Mouse (Mus musculus) midbrain, embryonic 16.5 days (tissue): ENCODE measurements at regions not wholly inside any gene's neighbourhood (a gene's known extent, or its start where the extent isn't known, plus 50 kb on each side); places are given as distances from the start of the nearest gene placed in this dataset.

ENCODE experiments used
- ATAC-seq: fragments of 200-750 bp; cut with Nextera tagmentation; 2 replicates; pipeline ENCODE4 v1.8.0; 2017; ENCODE audit warnings: moderate TSS enrichment
- H3K27ac ChIP-seq: fragments of 300-500 bp; sonication (generic); 2 replicates; pipeline ENCODE4 v1.5.1; 2014; ENCODE audit warnings: mild to moderate bottlenecking, low read length, mixed read lengths
- H3K27me3 ChIP-seq: fragments of 300-500 bp; sonication (generic); 2 replicates; pipeline ENCODE4 v1.6.1; 2014; ENCODE audit warnings: low read depth, low read length, mixed read lengths; ENCODE audit not compliant: control insufficient read depth, insufficient read depth
- H3K36me3 ChIP-seq: fragments of 300-500 bp; sonication (generic); 2 replicates; pipeline ENCODE4 v1.6.1; 2014; ENCODE audit warnings: mild to moderate bottlenecking, low read length, moderate library complexity, mixed read lengths; ENCODE audit not compliant: control insufficient read depth, insufficient read depth
- H3K4me1 ChIP-seq: fragments of 300-500 bp; sonication (generic); 2 replicates; pipeline ENCODE4 v1.6.1; 2014; ENCODE audit warnings: mild to moderate bottlenecking, low read length, mixed read lengths; ENCODE audit not compliant: control insufficient read depth, insufficient read depth
- H3K4me2 ChIP-seq: fragments of 300-500 bp; sonication (generic); 2 replicates; pipeline ENCODE4 v1.6.1; 2014; ENCODE audit warnings: mild to moderate bottlenecking, low read length, mixed read lengths
- H3K4me3 ChIP-seq: fragments of 300-500 bp; sonication (generic); 2 replicates; pipeline ENCODE4 v1.5.1; 2014; ENCODE audit warnings: low read depth, mild to moderate bottlenecking, low read length, moderate library complexity, mixed read lengths
- H3K9ac ChIP-seq: fragments of 300-500 bp; sonication (generic); 2 replicates; pipeline ENCODE4 v1.6.1; 2014; ENCODE audit warnings: low read depth, low read length, mixed read lengths
- H3K9me3 ChIP-seq: fragments of 300-500 bp; sonication (generic); replicated peaks from 2 replicates; pipeline ENCODE4 v1.6.1; 2014; ENCODE audit warnings: mild to moderate bottlenecking, low read length, mixed read lengths; ENCODE audit not compliant: control insufficient read depth, poor library complexity, severe bottlenecking
- WGBS: fragments of 180-500 bp; shearing (Covaris S2); extraction: QIAGEN DNeasy Blood & Tissue Kit; methylation state at CpG from one replicate; pipeline ENCODE4 v1.1.7; 2014; 5-methylcytosine and 5-hydroxymethylcytosine counted together

- H3K9me3 ChIP-seq = no peaks in the 10 kb centered on the region
- WGBS = 90% methylated on average over 10 of the region's 10 CpGs
- H3K4me3 ChIP-seq = no peak overlapping the region
- H3K9ac ChIP-seq = no peak overlapping the region
- H3K27me3 ChIP-seq = no peaks in the 10 kb centered on the region
- H3K4me1 ChIP-seq = no peaks in the 10 kb centered on the region
- H3K36me3 ChIP-seq = no peaks in the 10 kb centered on the region
- no peak for ATAC-seq
- H3K27ac ChIP-seq = no peak overlapping the region
- no peak overlapping the region for H3K4me2 ChIP-seq
These were observed 118.8 kb downstream of the Chic2 start for GRCm38 (mm10) chr5:74925769-74926168.

DNA sequence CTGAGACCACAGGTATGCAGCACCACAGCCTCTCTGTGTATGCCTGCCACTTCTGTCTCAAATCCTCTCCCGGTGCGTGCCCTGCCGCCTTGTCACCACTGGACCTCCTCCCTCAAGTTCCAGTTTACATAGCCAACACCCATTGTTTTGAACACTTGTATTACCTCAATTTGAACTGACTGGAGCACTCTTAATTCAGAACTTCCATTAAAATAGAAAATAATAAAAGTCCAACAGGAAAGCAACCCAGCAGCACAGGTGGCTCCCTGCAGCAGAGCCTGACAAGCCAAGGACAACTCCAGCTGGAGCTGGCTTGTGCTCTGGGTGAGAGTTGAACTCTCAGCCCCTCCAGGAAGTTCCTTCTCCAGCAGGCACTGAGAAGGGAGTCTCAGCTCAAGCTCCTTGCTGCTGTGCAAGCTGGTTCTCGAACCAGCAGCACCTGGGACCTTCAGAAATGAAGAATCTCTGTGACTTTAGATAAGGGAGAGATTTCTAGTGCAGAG lies 120.5 kb downstream of the Chic2 start:
- no peak overlapping the region for H3K4me2 ChIP-seq
- H3K4me1 ChIP-seq = no peaks in the 10 kb centered on the region
- no peaks in the 10 kb centered on the region for H3K36me3 ChIP-seq
- H3K9me3 ChIP-seq = no peaks in the 10 kb centered on the region
- 79% methylated on average over 4 of the region's 4 CpGs for WGBS
- ATAC-seq = no peak
- no peaks in the 10 kb centered on the region for H3K27me3 ChIP-seq
- no peak overlapping the region for H3K27ac ChIP-seq
- H3K4me3 ChIP-seq = no peak overlapping the region
- no peak overlapping the region for H3K9ac ChIP-seq

DNA sequence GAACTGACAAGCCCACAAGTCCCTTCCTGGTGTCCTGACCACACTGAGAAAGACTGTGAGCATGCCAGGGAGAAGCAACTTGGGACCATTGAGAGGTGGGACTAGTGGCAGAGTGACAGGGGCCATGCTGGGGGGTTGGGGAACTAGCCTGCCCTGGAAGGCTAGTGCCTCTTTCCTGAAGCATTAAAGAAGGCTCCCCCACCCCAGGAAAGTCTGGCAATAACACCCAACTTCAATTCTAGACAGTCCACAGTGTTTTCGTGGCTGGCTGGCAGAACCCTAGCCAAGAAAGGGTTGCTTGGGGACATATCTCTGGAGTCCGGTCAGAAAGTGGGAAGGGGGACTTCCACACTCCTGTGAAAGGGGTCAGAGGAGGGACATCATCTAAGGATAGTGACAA lies 121.2 kb downstream of the Chic2 start:
- H3K4me3 ChIP-seq = no peak overlapping the region
- WGBS = 78% methylated on average over 2 of the region's 2 CpGs
- H3K9me3 ChIP-seq = no peaks in the 10 kb centered on the region
- no peak overlapping the region for H3K27ac ChIP-seq
- H3K4me1 ChIP-seq = no peaks in the 10 kb centered on the region
- no peak overlapping the region for H3K4me2 ChIP-seq
- no peak overlapping the region for H3K9ac ChIP-seq
- ATAC-seq = no peak
- no peaks in the 10 kb centered on the region for H3K27me3 ChIP-seq
- no peaks in the 10 kb centered on the region for H3K36me3 ChIP-seq

- 88% methylated on average over 6 of the region's 6 CpGs for WGBS
- no peak overlapping the region for H3K4me3 ChIP-seq
- no peaks in the 10 kb centered on the region for H3K27me3 ChIP-seq
- H3K9me3 ChIP-seq = no peaks in the 10 kb centered on the region
- ATAC-seq = no peak
- H3K27ac ChIP-seq = no peak overlapping the region
- no peak overlapping the region for H3K4me2 ChIP-seq
- no peak overlapping the region for H3K9ac ChIP-seq
- no peaks in the 10 kb centered on the region for H3K36me3 ChIP-seq
- H3K4me1 ChIP-seq = no peaks in the 10 kb centered on the region
These were observed 121.7 kb downstream of the Chic2 start for GRCm38 (mm10) chr5:74922881-74923280.

DNA sequence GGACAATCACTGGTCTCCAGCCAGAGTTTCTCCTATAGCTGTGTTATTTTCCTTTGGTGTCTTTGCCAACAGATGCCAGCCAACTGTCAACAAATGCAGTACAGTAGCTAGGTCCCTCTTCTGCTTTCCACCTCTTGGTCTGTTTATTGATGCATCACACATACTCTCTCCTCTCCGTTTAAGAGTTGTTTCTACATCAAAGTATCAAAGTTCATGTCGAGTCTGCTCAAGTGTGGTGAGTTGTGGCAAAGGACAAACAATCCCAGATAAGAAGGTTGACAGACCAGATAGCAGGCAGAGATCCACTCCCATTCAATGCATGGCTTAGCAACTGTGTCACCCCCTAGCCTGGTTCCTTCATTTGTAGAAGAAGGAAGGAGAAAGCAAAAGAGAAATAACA lies 123.6 kb downstream of the Chic2 start:
- Histone ChIP-seq H3K4me3 (no peak overlapping the region), H3K9ac (no peak overlapping the region), H3K27me3 (no peaks in the 10 kb centered on the region), H3K36me3 (no peaks in the 10 kb centered on the region), H3K4me2 (no peak overlapping the region), H3K4me1 (no peaks in the 10 kb centered on the region), H3K27ac (no peak overlapping the region), H3K9me3 (no peaks in the 10 kb centered on the region)
- 43% methylated on average over 2 of the region's 2 CpGs for WGBS
- no peak for ATAC-seq

DNA sequence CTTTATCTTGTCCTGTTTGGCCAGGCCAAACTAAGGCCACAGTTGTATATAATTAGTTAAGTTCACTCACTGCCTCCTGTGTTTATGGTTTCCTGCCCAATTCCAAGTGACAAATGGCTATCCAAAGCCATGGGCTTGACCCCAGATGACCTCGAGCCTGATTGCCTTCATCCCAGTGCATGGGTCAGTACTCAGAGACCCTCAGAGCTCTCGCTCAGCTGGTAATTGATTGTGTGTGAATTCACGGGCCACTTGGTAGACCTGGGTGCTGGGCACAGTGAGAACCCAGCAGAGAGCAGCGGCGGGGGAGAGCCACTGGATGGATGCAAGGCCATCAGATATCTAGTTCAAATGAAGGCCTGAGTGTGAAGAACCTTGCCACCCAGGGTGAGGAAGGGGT lies 124.1 kb downstream of the Chic2 start:
- Histone ChIP-seq H3K4me3 (no peak overlapping the region), H3K27ac (no peak overlapping the region), H3K9me3 (no peaks in the 10 kb centered on the region), H3K4me1 (no peaks in the 10 kb centered on the region), H3K27me3 (no peaks in the 10 kb centered on the region), H3K36me3 (no peaks in the 10 kb centered on the region), H3K9ac (no peak overlapping the region), H3K4me2 (no peak overlapping the region)
- WGBS = 43% methylated on average over 5 of the region's 5 CpGs
- ATAC-seq = no peak

DNA sequence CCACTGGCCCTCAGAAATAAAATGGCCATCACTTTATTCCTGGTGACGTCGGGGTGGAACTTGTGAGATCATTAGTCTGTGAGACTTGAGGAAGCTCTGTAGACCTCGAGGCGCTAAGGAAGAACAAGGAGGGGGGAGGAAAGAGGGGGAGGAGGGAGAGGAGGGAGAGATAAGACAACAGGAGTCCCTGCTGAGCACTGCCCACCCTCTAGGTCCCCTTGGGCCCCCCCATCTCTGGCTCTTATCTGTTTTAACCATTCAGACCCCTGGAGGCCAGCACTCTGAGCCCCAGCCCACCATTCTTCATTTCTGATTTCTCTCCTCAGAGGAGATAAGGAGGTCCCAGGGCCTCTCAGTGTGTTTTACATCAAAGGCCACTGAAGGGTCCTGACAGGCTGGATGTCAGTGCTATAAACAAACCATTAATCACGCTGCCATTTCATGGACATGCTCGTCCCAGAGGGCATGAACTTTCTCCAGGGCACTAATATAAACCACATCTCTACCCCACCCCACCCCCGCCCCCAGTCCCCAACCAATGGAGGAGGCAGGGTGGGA lies 139.0 kb downstream of the Chic2 start:
- no peak overlapping the region for H3K27ac ChIP-seq
- no peak overlapping the region for H3K4me2 ChIP-seq
- no peak overlapping the region for H3K4me3 ChIP-seq
- 70% methylated on average over 7 of the region's 7 CpGs for WGBS
- H3K4me1 ChIP-seq = no peaks in the 10 kb centered on the region
- H3K9me3 ChIP-seq = peaks cover 3% of the 10 kb centered on the region; the same call in 1 of the 2 replicates
- H3K36me3 ChIP-seq = no peaks in the 10 kb centered on the region
- H3K27me3 ChIP-seq = no peaks in the 10 kb centered on the region
- no peak for ATAC-seq
- H3K9ac ChIP-seq = no peak overlapping the region

DNA sequence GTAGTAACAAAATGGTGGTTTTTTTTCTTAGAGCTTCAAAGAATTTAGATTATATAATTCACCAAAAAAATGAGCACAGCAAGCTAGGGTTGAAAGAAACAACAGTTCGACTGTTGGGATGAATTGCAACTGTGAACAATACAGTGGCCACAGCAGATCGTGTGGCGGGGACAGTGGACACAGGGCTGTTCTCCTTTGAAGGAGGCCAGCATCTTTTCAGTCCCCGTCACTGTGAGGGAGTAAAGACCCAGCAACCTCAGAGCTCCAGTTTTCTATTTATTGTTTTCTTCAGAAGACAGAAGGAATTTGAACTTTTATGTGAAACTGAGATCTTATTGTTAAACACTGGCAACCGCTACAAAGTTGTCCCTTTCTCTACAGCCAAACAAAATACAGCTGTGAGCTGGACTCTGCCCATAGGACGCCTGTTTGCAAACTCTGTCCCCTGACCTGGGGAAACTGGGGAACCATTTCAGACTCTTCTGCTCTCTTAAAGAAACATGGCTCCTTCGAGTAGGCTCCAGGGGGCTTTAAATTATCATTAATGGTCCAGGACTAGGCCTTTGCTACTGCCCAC lies 139.6 kb downstream of the Chic2 start:
- Histone ChIP-seq H3K27ac (no peak overlapping the region), H3K4me3 (no peak overlapping the region), H3K36me3 (no peaks in the 10 kb centered on the region), H3K27me3 (no peaks in the 10 kb centered on the region), H3K4me2 (no peak overlapping the region), H3K9ac (no peak overlapping the region), H3K9me3 (peaks cover 3% of the 10 kb centered on the region; the same call in 1 of the 2 replicates), H3K4me1 (no peaks in the 10 kb centered on the region)
- ATAC-seq = no peak
- WGBS = 72% methylated on average over 7 of the region's 7 CpGs

DNA sequence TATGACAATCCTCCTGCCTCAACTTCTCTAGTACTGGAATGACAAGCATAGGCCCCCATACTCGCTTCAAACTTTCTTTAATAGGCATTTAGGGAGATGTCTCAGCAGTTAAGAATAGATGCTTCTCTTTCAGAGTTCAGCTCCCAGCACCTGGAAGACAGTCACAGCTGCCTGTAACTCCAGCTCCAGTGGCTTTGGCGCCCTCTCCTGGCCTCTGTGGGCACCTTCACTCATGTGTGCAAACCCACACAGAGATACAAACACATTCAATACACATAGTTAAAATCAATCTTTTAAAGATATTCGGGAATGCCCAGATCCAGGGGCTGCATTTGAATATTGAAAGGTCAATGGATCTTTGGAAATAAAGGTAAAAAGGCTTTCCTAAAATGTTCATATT lies 140.2 kb downstream of the Chic2 start:
- 74% methylated on average over 3 of the region's 3 CpGs for WGBS
- ATAC-seq = no peak
- Histone ChIP-seq H3K4me3 (no peak overlapping the region), H3K4me2 (no peak overlapping the region), H3K27me3 (no peaks in the 10 kb centered on the region), H3K27ac (no peak overlapping the region), H3K36me3 (no peaks in the 10 kb centered on the region), H3K4me1 (no peaks in the 10 kb centered on the region), H3K9ac (no peak overlapping the region), H3K9me3 (peaks cover 3% of the 10 kb centered on the region; the same call in 1 of the 2 replicates)
